Mouse (Mus musculus): ENCODE measurements around the gene Aatk. TPM values are rescaled to one million over a fixed set of nuclear protein-coding genes. Genes with fewer than 3 reads are reported as not detected.

Gene Aatk
- polyA plus RNA-seq, 1 experiment, result 4.4 TPM

DNA sequence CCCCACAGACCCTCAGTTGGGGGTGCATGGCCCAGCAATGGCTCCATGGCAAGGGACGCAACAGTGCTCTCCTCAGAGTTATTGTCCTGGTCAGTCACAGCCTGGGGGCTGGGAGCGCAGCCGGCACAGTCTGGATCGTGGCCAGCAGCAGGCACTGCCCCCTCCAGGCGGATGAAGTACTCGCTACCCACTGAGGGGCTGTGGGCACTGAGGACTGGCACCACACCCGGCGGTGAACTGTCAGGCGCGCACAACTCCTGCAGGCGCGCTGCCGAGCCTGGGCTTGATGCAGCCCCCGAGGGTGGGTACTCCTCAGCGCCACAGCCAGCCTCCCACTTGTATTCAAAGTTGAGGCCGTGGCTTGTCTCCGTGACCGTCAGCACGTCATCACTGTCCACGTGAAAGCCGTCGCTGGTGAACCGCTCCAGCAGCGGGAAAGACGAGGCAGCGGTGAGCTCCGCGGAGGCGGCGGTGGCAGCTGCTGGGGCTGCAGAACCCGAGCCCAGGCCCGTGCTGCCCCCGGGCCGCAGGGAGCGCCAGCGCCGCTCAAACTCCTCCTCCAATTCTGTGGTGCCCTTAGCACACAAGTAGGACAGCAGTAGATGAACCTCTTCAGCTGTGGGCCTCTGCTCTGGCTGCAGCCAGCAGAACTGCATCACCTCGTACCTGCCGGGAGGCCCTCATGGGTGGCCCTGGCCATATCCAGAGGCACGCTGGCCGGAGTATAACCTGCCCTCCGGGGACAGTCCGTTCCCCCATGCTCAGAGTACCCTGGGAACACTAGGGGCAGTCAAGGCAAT lies 35.0 kb downstream of the Aatk start:
- H3K27me3 ChIP-seq (ENCODE audit: control insufficient read depth, insufficient read depth, low read length), result no peaks in the 10 kb centered on the region
- TF ChIP-seq CTCF (IDR thresholded peaks at IDR 0.05; ENCODE audit: borderline replicate concordance, control insufficient read depth, extremely low read depth, insufficient read depth, low read length, poor library complexity) (no peak), POLR2A (IDR thresholded peaks at IDR 0.05; ENCODE audit: control insufficient read depth, extremely low read depth, insufficient read depth, low read length, poor library complexity) (no peak)
- peaks cover 3% of the 10 kb centered on the region for H3K4me1 ChIP-seq (replicated peaks; ENCODE audit: control insufficient read depth, insufficient read depth, low read length)
- H3K27ac ChIP-seq (ENCODE audit: control insufficient read depth, insufficient read depth, low read length), result no peak overlapping the region
- no peaks in the 10 kb centered on the region for H3K36me3 ChIP-seq (ENCODE audit: control insufficient read depth, insufficient read depth, low read length)
- DNase-seq, result no peak
- WGBS, result 66% methylated on average over 43 of the region's 43 CpGs
- H3K4me3 ChIP-seq (ENCODE audit: control insufficient read depth, insufficient read depth, low read length), result no peak overlapping the region

DNA sequence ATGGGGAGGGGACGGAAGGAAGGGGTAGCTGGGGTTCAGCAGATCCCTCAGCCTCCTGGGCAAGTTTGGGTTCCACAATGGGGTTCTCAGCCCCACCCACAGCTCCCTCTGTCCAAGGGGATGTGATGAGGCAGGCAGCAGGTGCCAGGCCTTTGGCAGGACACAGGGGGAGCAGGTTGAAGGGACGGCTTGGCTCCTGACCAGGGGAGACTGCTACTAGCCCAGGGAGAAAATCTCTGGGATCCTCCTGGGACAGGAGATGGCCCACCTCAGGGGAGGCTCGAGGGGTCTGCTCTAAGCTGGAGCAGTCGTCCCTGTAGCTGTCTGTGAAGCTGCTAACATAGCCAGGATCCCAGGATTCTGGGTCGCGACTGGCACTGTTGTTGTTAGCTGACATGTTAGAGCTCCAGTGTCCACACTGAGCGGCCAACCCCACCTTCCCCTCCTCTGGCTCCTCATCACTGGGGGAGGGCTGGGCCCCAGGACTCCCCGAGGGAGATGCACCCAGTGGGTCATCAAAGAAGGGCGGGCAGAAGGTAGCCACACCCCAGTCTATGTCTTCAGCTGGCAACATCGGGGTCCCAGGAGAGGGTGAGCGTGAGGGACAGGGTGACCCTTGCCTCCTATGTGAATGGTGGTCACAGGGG lies 35.7 kb downstream of the Aatk start:
- Histone ChIP-seq H3K4me3 (ENCODE audit: control insufficient read depth, insufficient read depth, low read length) (no peak overlapping the region), H3K36me3 (ENCODE audit: control insufficient read depth, insufficient read depth, low read length) (no peaks in the 10 kb centered on the region), H3K27me3 (ENCODE audit: control insufficient read depth, insufficient read depth, low read length) (no peaks in the 10 kb centered on the region), H3K4me1 (replicated peaks; ENCODE audit: control insufficient read depth, insufficient read depth, low read length) (peaks cover 3% of the 10 kb centered on the region), H3K27ac (ENCODE audit: control insufficient read depth, insufficient read depth, low read length) (no peak overlapping the region)
- DNase-seq, result no peak
- WGBS, result 87% methylated on average over 11 of the region's 11 CpGs
- TF ChIP-seq CTCF (IDR thresholded peaks at IDR 0.05; ENCODE audit: borderline replicate concordance, control insufficient read depth, extremely low read depth, insufficient read depth, low read length, poor library complexity) (no peak), POLR2A (IDR thresholded peaks at IDR 0.05; ENCODE audit: control insufficient read depth, extremely low read depth, insufficient read depth, low read length, poor library complexity) (no peak)

DNA sequence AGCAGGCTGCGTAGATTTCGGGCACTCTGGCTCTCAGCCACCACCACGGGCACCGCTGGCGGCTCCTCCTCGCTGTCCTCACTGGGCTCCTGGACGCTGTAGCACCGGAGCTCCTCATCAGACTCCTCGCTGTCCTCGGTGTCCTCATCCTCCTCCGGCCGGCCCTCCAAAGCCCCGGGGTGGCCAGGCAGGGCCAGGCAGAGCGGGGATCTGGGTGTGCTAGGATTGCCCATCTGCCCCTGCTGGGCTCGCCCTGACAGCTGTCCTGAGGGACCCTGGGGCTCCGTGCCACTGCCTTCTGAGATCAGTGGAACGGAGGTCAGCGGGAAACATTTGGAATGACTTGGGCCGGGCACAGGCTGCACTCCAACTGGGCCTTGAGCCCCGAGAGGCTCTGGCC lies 37.0 kb downstream of the Aatk start:
- TF ChIP-seq POLR2A (IDR thresholded peaks at IDR 0.05; ENCODE audit: control insufficient read depth, extremely low read depth, insufficient read depth, low read length, poor library complexity) (no peak), CTCF (IDR thresholded peaks at IDR 0.05; ENCODE audit: borderline replicate concordance, control insufficient read depth, extremely low read depth, insufficient read depth, low read length, poor library complexity) (no peak)
- no peaks in the 10 kb centered on the region for H3K36me3 ChIP-seq (ENCODE audit: control insufficient read depth, insufficient read depth, low read length)
- 91% methylated on average over 20 of the region's 20 CpGs for WGBS
- no peaks in the 10 kb centered on the region for H3K27me3 ChIP-seq (ENCODE audit: control insufficient read depth, insufficient read depth, low read length)
- H3K4me1 ChIP-seq (replicated peaks; ENCODE audit: control insufficient read depth, insufficient read depth, low read length), result peaks cover 3% of the 10 kb centered on the region
- DNase-seq, result no peak
- no peak overlapping the region for H3K27ac ChIP-seq (ENCODE audit: control insufficient read depth, insufficient read depth, low read length)
- no peak overlapping the region for H3K4me3 ChIP-seq (ENCODE audit: control insufficient read depth, insufficient read depth, low read length)

DNA sequence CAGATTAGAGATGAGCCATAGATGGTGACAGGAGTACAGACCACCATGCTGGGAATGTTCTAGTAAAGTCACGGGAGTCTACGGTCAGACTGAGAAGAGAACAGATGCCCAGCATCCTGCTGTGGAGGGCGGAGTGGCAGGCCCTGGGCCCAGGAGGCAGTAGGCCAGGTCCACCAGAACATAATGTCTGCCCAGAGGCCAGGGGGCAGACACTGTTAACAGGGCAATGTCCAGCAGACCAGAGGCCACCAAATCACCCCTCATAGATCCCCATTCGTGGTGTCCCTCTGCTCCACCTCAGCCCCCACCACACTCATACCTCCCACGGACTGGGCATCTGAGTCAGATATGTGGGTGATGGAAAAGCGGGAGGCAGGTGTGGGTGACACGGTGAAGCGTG lies 38.0 kb downstream of the Aatk start:
- H3K4me3 ChIP-seq (ENCODE audit: control insufficient read depth, insufficient read depth, low read length), result no peak overlapping the region
- TF ChIP-seq POLR2A (IDR thresholded peaks at IDR 0.05; ENCODE audit: control insufficient read depth, extremely low read depth, insufficient read depth, low read length, poor library complexity), result no peak
- no peak for TF ChIP-seq CTCF (IDR thresholded peaks at IDR 0.05; ENCODE audit: borderline replicate concordance, control insufficient read depth, extremely low read depth, insufficient read depth, low read length, poor library complexity)
- no peaks in the 10 kb centered on the region for H3K36me3 ChIP-seq (ENCODE audit: control insufficient read depth, insufficient read depth, low read length)
- no peaks in the 10 kb centered on the region for H3K27me3 ChIP-seq (ENCODE audit: control insufficient read depth, insufficient read depth, low read length)
- H3K27ac ChIP-seq (ENCODE audit: control insufficient read depth, insufficient read depth, low read length), result no peak overlapping the region
- WGBS, result over 99% methylated on average over 8 of the region's 8 CpGs
- no peak for DNase-seq
- peaks cover 3% of the 10 kb centered on the region for H3K4me1 ChIP-seq (replicated peaks; ENCODE audit: control insufficient read depth, insufficient read depth, low read length)

- no peak for DNase-seq
- H3K4me3 ChIP-seq (ENCODE audit: control insufficient read depth, insufficient read depth, low read length), result no peak overlapping the region
- H3K4me1 ChIP-seq (replicated peaks; ENCODE audit: control insufficient read depth, insufficient read depth, low read length), result peaks cover 3% of the 10 kb centered on the region
- H3K36me3 ChIP-seq (ENCODE audit: control insufficient read depth, insufficient read depth, low read length), result no peaks in the 10 kb centered on the region
- H3K27me3 ChIP-seq (ENCODE audit: control insufficient read depth, insufficient read depth, low read length), result no peaks in the 10 kb centered on the region
- H3K27ac ChIP-seq (ENCODE audit: control insufficient read depth, insufficient read depth, low read length), result no peak overlapping the region
- TF ChIP-seq CTCF (IDR thresholded peaks at IDR 0.05; ENCODE audit: borderline replicate concordance, control insufficient read depth, extremely low read depth, insufficient read depth, low read length, poor library complexity), result no peak
- no peak for TF ChIP-seq POLR2A (IDR thresholded peaks at IDR 0.05; ENCODE audit: control insufficient read depth, extremely low read depth, insufficient read depth, low read length, poor library complexity)
- WGBS, result 92% methylated on average over 1 of the region's 1 CpGs
These were observed 38.5 kb downstream of the Aatk start for GRCm38 (mm10) chr11:120008501-120008900.

GRCm38 (mm10) chr11:120007496-120008080 lies 39.4 kb downstream of the Aatk start:
- WGBS, result 86% methylated on average over 4 of the region's 4 CpGs
- Histone ChIP-seq H3K36me3 (ENCODE audit: control insufficient read depth, insufficient read depth, low read length) (no peaks in the 10 kb centered on the region), H3K4me3 (ENCODE audit: control insufficient read depth, insufficient read depth, low read length) (no peak overlapping the region), H3K27me3 (ENCODE audit: control insufficient read depth, insufficient read depth, low read length) (no peaks in the 10 kb centered on the region), H3K27ac (ENCODE audit: control insufficient read depth, insufficient read depth, low read length) (no peak overlapping the region), H3K4me1 (replicated peaks; ENCODE audit: control insufficient read depth, insufficient read depth, low read length) (no peaks in the 10 kb centered on the region)
- TF ChIP-seq POLR2A (IDR thresholded peaks at IDR 0.05; ENCODE audit: control insufficient read depth, extremely low read depth, insufficient read depth, low read length, poor library complexity) (no peak), CTCF (IDR thresholded peaks at IDR 0.05; ENCODE audit: borderline replicate concordance, control insufficient read depth, extremely low read depth, insufficient read depth, low read length, poor library complexity) (no peak)
- no peak for DNase-seq

Data from thymus, adult 2 months (tissue).